Mouse (Mus musculus) thymus, adult 2 months (tissue): ENCODE measurements at regions not wholly inside any gene's neighbourhood (a gene's known extent, or its start where the extent isn't known, plus 50 kb on each side); places are given as distances from the start of the nearest gene placed in this dataset.
"Not testable (repeated sequence)": the region's sequence is repeated elsewhere in the genome, so short reads cannot be mapped to it uniquely, and the experiment has no call there.

Experiments used
- DNase-seq: peaks from one replicate; pipeline ENCODE4 v3.0.0; 2021
- H3K27ac ChIP-seq: fragments of 200-500 bp; 2 replicates; pipeline ENCODE4 v1.5.1; 2012; ENCODE audit warnings: low read length, control low read depth; ENCODE audit not compliant: control insufficient read depth, insufficient read depth
- H3K27me3 ChIP-seq: fragments of 200-500 bp; 2 replicates; pipeline ENCODE4 v1.6.1; 2012; ENCODE audit warnings: mild to moderate bottlenecking, low read length, moderate library complexity, mixed read lengths; ENCODE audit not compliant: control insufficient read depth, insufficient read depth
- H3K36me3 ChIP-seq: fragments of 200-500 bp; 2 replicates; pipeline ENCODE4 v1.6.1; 2012; ENCODE audit warnings: mild to moderate bottlenecking, low read length, moderate library complexity; ENCODE audit not compliant: control insufficient read depth, insufficient read depth
- H3K4me1 ChIP-seq: fragments of 200-500 bp; replicated peaks from 2 replicates; pipeline ENCODE4 v1.6.1; 2012; ENCODE audit warnings: low read length; ENCODE audit not compliant: control insufficient read depth, insufficient read depth
- H3K4me3 ChIP-seq: fragments of 200-500 bp; 2 replicates; pipeline ENCODE4 v1.5.1; 2012; ENCODE audit warnings: mild to moderate bottlenecking, low read length, control low read depth, moderate library complexity; ENCODE audit not compliant: control insufficient read depth, insufficient read depth
- CTCF ChIP-seq: fragments of 200-500 bp; IDR thresholded peaks from 2 replicates; pipeline ENCODE4 v1.5.1; 2012; ENCODE audit warnings: mild to moderate bottlenecking, control low read depth, low read length, moderate library complexity, borderline replicate concordance; ENCODE audit not compliant: control insufficient read depth, poor library complexity, insufficient read depth; ENCODE audit errors: extremely low read depth
- POLR2A ChIP-seq: fragments of 200-500 bp; IDR thresholded peaks from 2 replicates; pipeline ENCODE4 v1.6.1; 2012; ENCODE audit warnings: mild to moderate bottlenecking, low read length, control low read depth, moderate library complexity; ENCODE audit not compliant: control insufficient read depth, poor library complexity, insufficient read depth; ENCODE audit errors: extremely low read depth
- WGBS: fragments of 180-500 bp; shearing (Covaris S2); methylation state at CpG from one replicate; pipeline ENCODE4 v1.1.7; 2018; 5-methylcytosine and 5-hydroxymethylcytosine counted together

DNA sequence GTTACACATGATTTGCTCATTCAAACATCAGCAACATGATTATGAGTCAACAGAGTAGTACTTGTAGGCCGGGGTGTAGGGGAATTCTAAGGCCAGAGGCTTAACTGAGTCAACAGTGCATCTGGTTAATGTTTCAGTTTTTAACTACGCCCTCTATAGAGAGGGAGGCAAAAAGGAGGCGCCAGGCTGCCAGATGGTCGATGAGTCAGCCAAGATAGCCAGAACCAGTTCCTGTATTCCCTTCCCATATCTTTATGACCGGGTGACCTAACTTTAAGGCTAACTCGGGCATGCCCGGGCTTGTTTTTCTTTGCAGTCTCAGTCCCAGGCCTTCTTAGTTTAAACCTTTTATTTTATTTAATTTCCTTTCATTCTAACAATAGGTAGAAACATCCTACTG is 476.0 kb upstream of the Cntn5 start:
- 79% methylated on average over 7 of the region's 7 CpGs for WGBS
- no peak overlapping the region for H3K4me3 ChIP-seq
- H3K4me1 ChIP-seq: no peaks in the 10 kb centered on the region
- no peak for DNase-seq
- no peak overlapping the region for H3K27ac ChIP-seq
- no peaks in the 10 kb centered on the region for H3K36me3 ChIP-seq
- no peaks in the 10 kb centered on the region for H3K27me3 ChIP-seq
- TF ChIP-seq CTCF (no peak), POLR2A (no peak)

DNA sequence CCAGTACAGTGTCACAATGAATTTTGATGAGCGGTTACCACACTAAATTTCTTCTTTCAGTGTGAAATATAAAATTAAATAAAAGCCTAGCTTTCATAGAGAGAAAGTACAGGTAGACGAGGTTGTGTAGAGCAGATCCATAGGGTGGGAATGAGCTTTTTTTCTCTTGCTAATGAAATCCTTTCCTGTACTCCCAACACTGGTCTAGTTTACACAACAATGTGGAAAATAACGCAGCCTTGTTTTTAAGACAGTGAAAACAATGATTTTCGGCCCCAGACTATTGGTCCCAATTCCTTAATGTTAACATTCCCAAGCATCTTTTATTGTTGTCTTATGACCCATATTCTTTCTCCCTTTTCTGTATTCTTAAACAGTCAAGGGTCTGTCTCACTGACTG is 473.5 kb upstream of the Cntn5 start:
- no peak overlapping the region for H3K27ac ChIP-seq
- no peak overlapping the region for H3K4me3 ChIP-seq
- no peaks in the 10 kb centered on the region for H3K4me1 ChIP-seq
- no peak for DNase-seq
- H3K27me3 ChIP-seq: no peaks in the 10 kb centered on the region
- 94% methylated on average over 4 of the region's 4 CpGs for WGBS
- H3K36me3 ChIP-seq: no peaks in the 10 kb centered on the region
- no peak for TF ChIP-seq CTCF
- TF ChIP-seq POLR2A: no peak

DNA sequence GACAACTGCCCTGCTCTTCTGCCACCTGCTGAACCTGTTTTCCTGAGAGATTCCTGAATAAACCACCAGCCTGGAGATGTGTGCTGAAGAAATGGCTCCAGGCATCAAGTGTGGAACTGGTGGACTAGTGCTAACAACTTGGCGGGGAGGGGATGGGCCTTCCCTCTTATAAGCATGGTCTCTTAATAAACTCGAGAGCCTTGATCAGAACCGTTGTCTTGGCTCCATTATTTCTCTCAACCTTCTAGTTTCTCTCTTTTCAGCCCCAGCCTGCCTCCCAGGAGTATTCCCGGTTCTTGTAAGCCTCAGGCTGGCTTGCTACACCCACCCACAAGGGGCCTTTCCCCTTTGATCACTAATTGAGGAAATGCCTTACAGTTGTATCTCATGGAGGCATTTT is 473.0 kb upstream of the Cntn5 start:
- Histone ChIP-seq H3K27ac (no peak overlapping the region), H3K4me1 (no peaks in the 10 kb centered on the region), H3K4me3 (no peak overlapping the region), H3K36me3 (no peaks in the 10 kb centered on the region), H3K27me3 (no peaks in the 10 kb centered on the region)
- no peak for TF ChIP-seq POLR2A
- no peak for TF ChIP-seq CTCF
- no peak for DNase-seq
- WGBS: 83% methylated on average over 4 of the region's 4 CpGs

DNA sequence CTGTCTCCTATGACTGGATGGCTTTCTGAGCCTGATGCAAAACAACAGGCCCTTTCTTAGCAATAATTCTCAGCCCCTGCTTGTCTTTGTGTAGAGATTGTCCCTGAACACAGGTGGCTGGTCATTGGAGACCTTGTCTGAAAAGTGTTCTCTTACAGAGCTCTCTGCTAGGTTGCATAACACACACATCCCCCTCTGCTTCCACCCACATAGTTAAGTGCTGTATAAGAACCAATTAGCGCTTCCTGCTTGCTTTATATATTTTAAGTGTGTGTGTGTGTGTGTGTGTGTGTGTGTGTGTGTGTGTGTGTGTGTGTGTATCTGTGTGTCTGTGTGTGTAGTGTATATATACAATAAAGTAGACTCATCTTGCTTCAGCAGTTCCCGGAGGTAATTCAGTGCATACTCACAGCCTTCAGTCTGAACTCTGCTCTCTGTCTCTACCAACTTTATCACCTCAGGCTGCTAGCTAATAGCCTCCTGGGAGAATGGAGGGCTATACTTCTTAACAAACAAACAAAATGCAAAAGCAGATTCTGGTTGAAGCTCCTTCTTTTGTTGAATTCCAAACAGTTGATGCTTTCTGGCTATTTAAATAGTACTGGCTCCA is 468.8 kb upstream of the Cntn5 start:
- DNase-seq: no peak
- WGBS: 90% methylated on average over 2 of the region's 2 CpGs
- no peaks in the 10 kb centered on the region for H3K36me3 ChIP-seq
- no peaks in the 10 kb centered on the region for H3K27me3 ChIP-seq
- TF ChIP-seq POLR2A: no peak
- TF ChIP-seq CTCF: no peak
- H3K4me1 ChIP-seq: no peaks in the 10 kb centered on the region
- H3K27ac ChIP-seq: no peak overlapping the region
- H3K4me3 ChIP-seq: no peak overlapping the region

DNA sequence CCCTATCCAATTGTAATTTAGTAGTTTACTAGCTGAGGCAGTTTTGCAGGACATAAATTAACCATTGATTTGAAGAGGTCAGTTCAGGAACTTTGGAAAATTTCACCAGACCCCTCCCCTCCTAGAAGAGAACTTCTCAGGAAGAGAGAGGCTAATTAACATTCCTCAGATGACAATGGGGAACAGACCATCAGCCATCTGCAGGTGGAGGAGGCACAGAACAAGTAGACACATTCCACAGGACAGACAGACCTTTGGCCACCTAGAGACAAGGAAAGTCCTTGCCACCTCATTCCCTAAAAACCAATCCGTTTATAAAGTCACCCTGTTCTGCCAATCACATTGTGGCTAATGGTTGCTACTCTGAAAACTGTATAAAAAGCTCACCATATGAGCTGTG is 463.5 kb upstream of the Cntn5 start:
- no peaks in the 10 kb centered on the region for H3K4me1 ChIP-seq
- DNase-seq: no peak
- TF ChIP-seq CTCF (no peak), POLR2A (no peak)
- H3K4me3 ChIP-seq: no peak overlapping the region
- no peaks in the 10 kb centered on the region for H3K36me3 ChIP-seq
- no peak overlapping the region for H3K27ac ChIP-seq
- H3K27me3 ChIP-seq: no peaks in the 10 kb centered on the region
- 91% methylated on average over 1 of the region's 1 CpGs for WGBS

DNA sequence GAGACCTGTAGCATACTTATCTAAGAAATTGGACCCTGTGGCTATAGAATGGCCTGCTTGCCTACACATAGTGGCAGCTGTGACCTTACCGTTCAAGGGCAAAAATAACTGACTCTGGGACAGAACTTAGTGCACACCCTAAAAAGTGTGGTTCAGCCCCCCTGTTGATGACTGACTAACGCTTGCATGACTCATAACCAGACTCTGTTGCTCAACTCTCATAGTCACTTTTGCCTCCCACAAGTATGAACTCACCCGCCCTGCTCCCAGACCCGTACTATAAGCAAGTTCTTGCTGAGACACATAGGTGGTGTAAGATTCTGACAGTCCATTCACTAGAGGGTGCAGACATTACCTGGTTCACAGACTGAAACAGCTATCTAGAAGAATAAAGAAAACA is 424.3 kb upstream of the Cntn5 start:
- no peaks in the 10 kb centered on the region for H3K27me3 ChIP-seq
- no peak for DNase-seq
- H3K4me1 ChIP-seq: no peaks in the 10 kb centered on the region
- no peaks in the 10 kb centered on the region for H3K36me3 ChIP-seq
- TF ChIP-seq CTCF (no peak), POLR2A (no peak)
- H3K4me3 ChIP-seq: no peak overlapping the region
- 89% methylated on average over 4 of the region's 4 CpGs for WGBS
- H3K27ac ChIP-seq: no peak overlapping the region

DNA sequence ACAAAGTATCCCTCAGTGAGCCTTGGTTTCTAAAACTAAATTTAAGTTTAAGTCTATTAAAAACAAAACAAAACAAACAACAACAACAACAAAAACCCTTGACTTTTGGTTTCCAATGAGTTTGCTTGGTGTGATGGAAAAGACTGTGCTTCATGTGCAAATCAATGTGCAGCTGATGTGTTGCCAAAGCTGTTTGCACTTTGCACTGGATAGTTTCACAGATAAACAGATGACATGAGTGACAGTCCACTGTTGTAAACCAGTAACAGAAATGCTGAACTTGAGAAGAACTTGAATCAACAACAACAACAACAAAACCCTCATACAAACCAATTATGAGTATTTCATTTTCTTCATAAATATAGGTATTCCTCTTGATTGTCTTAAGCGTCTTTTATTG is 412.6 kb upstream of the Cntn5 start:
- H3K27ac ChIP-seq: no peak overlapping the region
- H3K36me3 ChIP-seq: no peaks in the 10 kb centered on the region
- TF ChIP-seq CTCF: no peak
- no peak for TF ChIP-seq POLR2A
- no peaks in the 10 kb centered on the region for H3K27me3 ChIP-seq
- no peak overlapping the region for H3K4me3 ChIP-seq
- H3K4me1 ChIP-seq: no peaks in the 10 kb centered on the region
- WGBS: 98% methylated on average over 1 of the region's 1 CpGs
- no peak for DNase-seq

DNA sequence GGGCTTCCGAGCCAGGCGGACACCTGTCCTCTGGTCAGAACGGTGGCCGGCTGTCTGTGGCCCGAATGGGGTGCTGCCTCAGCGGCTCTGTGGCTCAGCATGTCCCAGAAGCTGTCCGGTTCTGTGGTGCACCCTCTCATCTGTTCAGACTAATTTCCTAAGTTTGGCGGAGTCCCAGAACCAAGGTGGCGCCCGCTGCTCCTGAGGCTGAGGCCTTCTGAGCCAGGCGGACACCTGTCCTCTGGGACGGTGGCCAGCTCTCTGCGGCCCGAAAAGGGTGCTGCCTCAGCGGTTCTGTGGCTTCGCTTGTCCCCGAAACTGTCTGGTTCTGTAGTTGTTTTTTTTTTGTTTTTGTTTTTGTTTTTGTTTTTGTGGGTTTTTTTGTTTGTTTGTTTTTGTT is 392.5 kb upstream of the Cntn5 start:
- 95% methylated on average over 17 of the region's 17 CpGs for WGBS
- not testable (repeated sequence) for H3K27me3 ChIP-seq, H3K27ac ChIP-seq, H3K4me1 ChIP-seq, H3K36me3 ChIP-seq, H3K4me3 ChIP-seq, DNase-seq
